Mouse (Mus musculus) cerebellum, adult 8-10 months (tissue): ENCODE results near the gene Csl.

ENCODE experiments used
- DNase-seq: peaks from one replicate; pipeline ENCODE4 v3.0.0; 2022

Csl gene

DNA sequence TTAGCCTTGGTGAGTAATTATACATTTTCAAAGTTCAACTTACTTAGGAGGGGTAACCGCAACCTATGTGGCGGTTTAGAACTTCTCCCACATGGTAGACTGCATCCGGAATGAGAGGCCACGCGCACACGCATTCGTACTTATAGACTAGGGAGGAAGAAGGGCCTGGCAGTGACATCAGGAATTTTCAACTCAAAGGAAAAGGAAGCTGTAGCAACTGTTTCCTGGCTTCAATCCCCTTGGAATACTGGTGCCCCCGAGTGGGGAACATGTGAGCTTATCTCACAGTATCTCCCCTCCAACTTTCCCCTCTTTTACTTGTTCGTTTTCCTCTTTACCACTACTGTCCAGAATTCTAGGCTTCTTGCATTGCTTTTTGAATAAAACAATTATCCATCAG lies at the start of gene Csl:
TSS of gene Csl (minus strand) at position 101 of the 400 bp plus-strand sequence.
- DNase-seq, result no peak

- DNase-seq, result no peak
Measured at GRCm38 (mm10) chr10:99789418-99789817, 30.0 kb upstream of the Csl start.

DNA sequence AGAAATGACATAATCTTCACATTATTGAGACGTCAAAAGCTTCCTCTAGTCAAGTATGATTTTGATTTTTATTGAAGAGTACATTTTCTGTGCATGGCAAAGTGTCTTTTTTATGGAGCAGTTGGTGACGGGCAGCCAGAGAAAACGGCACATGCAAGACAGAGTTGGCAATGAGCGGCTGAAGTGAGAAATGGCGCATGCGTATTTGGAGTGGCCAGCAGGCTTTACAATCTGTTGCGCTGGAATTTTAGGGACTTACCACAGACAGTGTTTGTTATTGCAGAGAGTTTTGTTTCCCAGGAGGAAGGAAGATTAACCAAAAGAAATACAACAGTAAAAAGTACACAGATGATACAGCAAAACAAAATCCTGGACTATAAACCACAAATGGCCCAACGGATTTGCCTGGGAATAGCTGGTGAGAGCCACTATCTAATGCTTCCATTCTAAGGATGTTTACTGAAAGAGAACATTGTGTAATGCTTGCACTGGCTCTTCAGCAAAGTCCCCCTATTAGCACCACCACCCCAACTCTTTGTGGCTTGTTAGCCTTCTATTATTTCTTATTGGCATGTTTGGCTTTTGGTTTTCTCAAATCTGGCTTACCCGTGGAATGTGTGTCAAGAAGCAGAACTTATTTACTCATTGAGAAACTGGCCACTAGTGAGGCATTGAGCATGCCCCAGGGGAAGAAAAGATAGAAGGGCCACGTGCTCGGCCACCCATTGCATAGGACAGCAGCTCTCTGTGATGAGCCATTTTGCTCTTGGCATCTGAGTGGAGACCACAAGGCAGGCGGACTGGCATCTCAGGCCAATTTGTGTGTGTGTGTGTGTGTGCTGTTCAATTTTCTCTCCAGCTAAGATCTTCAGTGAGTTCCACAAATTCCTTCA lies 15.0 kb upstream of the Csl start:
- no peak for DNase-seq

GRCm38 (mm10) chr10:99750146-99750545 lies 9.3 kb downstream of the Csl start:
- no peak for DNase-seq

DNA sequence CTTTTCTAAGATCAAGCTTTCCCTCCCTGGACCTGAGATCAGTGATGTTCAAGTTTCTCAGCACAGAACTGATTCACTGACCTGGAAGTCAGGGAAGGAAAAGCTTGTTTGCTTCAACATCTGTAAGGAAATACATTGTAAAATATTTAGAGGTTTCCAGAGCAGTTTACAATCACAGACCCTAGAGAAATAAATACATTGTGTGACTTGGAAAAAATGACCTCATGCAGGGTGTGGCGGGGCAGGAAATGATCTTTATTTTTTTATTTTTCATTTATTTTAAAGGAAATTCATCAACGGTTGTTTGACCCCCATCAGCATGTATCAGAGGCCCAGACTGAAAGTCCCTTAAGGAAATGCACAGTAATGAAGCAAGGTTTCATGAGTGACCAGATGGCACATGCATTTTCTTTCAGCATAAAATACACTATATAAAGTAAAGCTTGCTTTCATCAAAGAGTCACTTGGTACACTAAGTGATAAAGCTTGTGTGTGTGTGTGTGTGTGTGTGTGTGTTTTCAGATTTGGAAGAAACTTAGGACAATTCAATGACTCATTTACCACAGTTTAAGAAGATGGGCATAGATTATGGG lies 10.7 kb downstream of the Csl start:
- DNase-seq, result no peak

GRCm38 (mm10) chr10:99748009-99748408 lies 11.4 kb downstream of the Csl start:
- no peak for DNase-seq

GRCm38 (mm10) chr10:99741609-99742280 lies 17.7 kb downstream of the Csl start:
- DNase-seq, result no peak

DNA sequence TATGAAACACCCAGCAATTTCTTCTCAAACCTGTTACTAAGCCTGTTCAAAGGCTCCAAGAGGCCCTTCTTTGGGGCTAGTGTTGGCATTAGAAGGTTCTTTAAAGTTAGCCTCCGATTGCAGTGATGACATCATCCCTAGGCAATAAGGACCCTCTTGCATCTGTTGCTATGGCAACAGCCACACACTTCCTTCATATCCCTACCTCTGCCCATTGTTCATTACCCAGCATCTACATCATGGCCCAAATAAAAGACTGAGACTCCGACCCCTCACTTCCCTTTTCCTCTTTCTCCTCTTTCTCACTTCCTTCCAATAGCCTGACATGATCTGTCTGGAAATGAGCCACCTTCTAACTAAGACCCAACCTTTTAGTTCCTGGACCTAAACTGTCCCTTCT lies 46.3 kb downstream of the Csl start:
- no peak for DNase-seq

DNA sequence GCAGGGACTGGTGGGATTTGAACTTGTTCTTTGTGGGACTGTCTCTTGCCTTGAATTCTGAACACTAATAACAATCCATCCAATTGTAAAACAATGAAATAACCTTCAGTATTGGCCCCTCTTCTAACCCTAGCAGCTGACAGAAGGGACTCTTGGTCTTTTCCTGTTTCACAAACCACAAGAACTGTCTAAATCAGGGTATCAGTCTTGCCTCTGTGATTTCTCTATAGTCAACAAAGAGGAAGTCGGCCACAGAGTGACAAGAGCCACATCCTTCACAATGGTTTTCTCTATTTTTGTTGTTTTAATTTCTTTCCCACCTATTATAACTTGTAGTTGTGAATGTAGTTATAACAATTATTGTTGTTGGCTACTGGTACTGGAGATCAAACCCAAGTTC lies 47.9 kb downstream of the Csl start:
- DNase-seq, result no peak
